Mouse (Mus musculus): Measurements from ENCODE around the gene Ugt1a10.
"Not testable (repeated sequence)": the region's sequence is repeated elsewhere in the genome, so short reads cannot be mapped to it uniquely, and the experiment has no call there.

Gene Ugt1a10

DNA sequence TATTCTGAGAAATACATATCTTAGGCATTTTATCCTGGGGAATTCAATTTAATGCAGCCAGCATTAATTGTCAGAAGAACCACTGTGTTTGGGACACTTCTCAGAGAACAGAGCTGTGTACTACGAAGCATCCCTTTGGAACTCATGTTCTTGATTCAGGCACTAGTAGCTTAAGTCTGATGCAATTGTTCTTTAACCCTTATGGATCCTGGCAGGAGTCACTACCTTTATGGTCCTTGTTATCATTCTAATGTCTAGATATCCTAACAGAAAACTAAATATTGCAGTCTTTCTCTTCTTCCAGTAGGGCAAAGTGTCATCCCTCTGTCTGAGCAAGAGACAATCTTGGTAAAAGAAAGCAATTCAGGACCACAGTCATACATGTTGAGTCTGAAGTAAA, 157.9 kb downstream of the Ugt1a10 start:
- in situ Hi-C loops (cut with MseI, MboI), result no loop called here

GRCm38 (mm10) chr1:88213766-88214461, 158.7 kb downstream of the Ugt1a10 start:
- in situ Hi-C loops (cut with MseI, MboI), result no loop called here

DNA sequence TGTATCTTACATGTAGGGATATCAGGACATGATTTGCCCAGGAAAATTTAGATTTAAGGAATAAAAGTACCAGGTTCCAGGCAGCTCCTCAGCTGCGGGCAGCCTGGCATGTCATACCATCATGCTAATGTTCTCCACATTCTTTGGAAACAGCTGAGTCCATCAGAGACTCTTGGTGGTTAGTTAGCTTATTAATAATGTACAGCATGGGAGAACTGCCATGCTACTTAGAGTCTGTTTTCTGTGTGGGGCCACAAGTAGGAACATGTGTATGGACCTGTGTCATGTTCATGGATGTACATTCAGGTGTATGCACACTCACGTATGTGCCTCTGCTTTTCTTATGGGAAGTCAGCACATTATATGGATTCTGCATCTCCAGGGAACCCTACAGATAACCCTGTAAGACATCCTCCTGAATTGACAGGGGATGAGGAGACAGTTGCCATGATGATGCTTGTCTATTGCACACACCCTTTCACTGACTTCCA, 159.3 kb downstream of the Ugt1a10 start:
- in situ Hi-C loops (cut with MseI, MboI), result no loop called here

GRCm38 (mm10) chr1:88215466-88216380, 160.5 kb downstream of the Ugt1a10 start:
- in situ Hi-C loops (cut with MseI, MboI), result no loop called here

DNA sequence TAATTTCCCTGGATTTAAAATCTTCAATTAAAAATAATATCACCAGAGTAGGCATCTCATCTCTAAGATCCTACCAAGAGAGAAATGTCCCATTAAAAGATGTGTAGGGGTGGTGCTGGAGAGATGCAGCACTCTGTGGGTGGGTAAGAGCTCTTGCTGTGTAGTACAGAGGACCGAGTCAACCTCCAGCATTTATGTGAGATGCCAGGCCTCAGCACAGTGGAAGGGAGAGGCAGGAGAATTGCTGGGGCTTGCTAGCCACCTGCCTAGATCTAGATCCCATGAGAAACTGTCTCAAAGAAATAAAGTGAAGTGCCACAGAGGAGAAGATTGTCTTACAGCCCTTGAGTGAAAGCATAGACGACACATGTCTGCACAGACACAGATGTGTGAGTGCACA, 161.4 kb downstream of the Ugt1a10 start:
- in situ Hi-C loops (cut with MseI, MboI), result no loop called here

GRCm38 (mm10) chr1:88217144-88217543, 162.0 kb downstream of the Ugt1a10 start:
- in situ Hi-C loops (cut with MseI, MboI), result no loop called here

DNA sequence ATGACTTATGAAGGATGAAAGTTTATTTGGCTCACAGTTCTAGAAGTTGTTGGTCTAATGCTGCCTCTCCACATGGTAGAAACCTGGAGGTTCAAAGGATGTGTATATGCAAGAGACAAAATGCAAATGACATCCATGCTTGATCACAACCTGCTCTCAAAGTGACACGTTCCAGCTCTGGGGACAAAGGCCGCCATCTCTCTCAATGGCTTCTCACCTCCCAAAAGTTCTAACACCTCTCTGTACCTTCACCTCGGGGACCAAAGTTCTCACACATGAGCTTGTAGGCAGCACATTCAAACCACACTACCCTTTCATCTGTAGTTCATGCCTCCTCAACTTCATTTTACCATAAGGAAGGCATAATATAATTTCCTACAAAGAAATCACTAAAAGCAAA, 162.4 kb downstream of the Ugt1a10 start:
- in situ Hi-C loops (cut with MseI, MboI), result no loop called here

- in situ Hi-C loops (cut with MseI, MboI), result no loop called here
These were observed 162.9 kb downstream of the Ugt1a10 start for GRCm38 (mm10) chr1:88218051-88218450.

DNA sequence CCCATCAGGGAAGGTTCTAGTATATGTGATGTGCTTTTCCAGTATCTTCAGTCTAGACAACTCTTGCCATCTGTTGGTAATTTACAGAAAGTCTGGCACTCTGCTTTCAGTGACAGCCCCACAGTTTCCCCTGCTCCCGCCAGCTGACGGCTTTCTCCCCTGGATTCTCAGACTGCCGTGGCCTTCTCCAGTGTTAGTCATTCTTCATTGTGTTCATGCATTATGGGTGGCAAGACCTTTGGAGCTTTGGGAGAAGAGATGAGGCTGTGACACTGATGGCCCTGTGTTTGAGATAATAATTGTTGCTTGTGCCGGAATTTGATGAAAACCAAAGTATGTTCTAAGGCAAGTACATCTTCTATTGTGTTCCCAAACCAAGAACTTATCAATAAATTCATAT, 163.4 kb downstream of the Ugt1a10 start:
- in situ Hi-C loops (cut with MseI, MboI), result no loop called here

- in situ Hi-C loops (cut with MseI, MboI), result no loop called here
These were observed 163.9 kb downstream of the Ugt1a10 start for GRCm38 (mm10) chr1:88219054-88219453.

GRCm38 (mm10) chr1:88220336-88220735, 165.1 kb downstream of the Ugt1a10 start:
- in situ Hi-C loops (cut with MseI, MboI), result no loop called here

DNA sequence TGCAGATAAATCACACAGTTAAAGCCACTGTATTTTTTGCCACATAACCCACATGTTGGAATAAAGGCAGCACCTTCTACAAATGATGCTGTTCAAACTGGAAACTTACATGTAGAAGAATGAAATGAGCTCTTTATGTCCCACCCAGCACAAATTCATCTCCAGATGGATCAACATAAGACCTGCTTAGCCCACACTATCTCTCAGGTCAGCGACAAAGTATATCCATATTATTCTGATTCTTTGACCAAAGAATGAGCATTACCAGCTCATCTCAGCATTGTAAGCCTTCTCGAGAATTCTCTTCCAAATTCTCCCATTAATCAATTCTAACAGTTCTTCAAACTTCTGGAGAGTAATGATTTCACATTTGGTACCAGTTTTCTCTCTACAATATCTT, 167.0 kb downstream of the Ugt1a10 start:
- in situ Hi-C loops (cut with MseI, MboI), result no loop called here

- in situ Hi-C loops (cut with MseI, MboI), result not testable (repeated sequence)
These were observed 167.9 kb downstream of the Ugt1a10 start for GRCm38 (mm10) chr1:88223011-88223515.

- in situ Hi-C loops (cut with MseI, MboI), result no loop called here
These were observed 168.4 kb downstream of the Ugt1a10 start for GRCm38 (mm10) chr1:88223591-88223990.

DNA sequence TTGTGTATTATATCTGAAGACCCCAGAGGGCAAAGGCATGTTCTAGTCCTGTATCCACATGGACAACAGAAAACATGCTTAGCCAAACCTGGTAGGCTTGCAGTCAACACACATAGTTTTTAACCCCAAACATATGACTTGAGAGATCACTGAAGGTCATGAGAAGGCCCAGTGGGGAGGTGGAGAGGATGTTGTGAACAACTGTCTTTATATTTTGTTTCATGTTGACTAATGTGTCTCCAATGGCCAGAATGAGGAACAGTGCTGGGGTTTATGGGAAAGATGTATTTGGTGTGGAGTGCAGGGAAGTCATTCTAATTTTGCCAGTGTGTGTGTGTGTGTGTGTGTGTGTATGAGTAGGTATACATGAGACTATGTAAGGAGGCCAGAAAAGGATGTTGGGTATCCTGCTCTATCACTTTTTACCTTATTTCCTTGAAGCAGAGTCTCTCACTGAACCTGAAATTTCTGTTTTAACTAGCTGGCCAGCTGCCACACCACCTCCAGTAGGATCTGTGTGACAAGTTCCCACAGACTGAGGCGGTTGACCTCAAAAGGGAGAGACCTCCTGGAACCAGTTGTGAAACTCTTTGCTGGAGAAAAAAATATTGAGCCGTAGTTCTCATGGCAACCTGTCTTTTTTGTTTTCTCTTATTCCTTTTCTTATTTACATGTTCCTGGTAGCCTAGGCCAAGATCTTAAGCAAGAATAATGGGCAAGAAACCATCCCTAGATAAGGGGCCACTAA, 169.0 kb downstream of the Ugt1a10 start:
- in situ Hi-C loops (cut with MseI, MboI), result no loop called here

DNA sequence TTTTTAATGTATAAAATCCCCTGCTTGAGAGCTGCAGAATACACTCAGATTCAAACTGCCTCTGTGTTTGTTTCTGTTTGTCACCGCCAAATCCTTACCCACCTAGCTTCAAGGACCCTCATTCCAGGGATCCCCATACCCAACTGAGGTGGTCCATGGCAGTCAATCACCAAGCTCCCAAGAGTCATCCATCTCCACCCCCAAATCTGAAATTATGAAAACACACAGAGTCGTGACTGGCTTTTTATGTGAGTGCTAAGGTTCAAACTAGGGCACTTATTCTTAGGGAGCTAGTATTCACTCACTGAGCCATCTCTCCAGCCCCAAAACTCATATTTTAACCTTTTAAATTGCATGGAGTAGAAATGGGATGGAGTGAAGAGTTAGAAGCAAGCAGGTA, 170.1 kb downstream of the Ugt1a10 start:
- in situ Hi-C loops (cut with MseI, MboI), result not testable (repeated sequence)

- in situ Hi-C loops (cut with MseI, MboI), result no loop called here
These were observed 170.6 kb downstream of the Ugt1a10 start for GRCm38 (mm10) chr1:88225741-88226140.

DNA sequence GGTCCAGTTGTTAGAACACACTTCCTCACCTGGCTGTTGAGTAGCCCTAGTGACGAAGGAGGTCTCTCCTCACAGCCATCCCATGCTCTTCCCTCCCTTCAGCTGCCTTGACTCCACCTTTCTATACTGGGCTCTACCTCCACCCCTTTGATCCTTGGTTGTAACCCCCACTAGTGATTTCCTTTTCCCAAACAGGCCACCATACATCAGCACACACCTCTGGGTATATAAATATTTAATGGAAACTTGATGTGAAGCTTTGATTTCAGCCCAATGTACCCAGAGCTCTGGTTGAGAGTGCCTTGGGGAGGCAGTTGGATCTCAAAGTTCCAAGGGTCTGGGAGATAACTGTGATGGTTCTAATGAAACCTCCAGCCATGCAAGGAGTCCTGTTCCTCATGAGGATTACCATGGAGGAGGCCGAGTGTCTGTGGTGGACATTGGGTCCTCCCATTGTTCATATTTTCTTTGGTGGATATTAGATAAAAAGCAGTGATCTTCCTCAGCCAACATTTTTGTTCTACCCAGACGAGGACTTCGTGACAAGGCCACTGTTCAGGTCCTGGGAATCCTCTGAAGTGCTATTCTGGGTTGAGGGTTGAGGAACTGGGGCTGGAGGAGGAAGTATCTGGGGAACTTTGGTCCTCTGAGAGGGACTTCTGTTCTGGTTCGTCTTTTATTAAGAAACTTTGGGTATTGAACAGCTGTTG, 171.6 kb downstream of the Ugt1a10 start, which contains the start of gene Mroh2a:
Mroh2a (plus strand) TSS at position 317 of the 710 bp plus-strand sequence.
- in situ Hi-C loops (cut with MseI, MboI), result no loop called here

GRCm38 (mm10) chr1:88227482-88227881, 172.3 kb downstream of the Ugt1a10 start:
- in situ Hi-C loops (cut with MseI, MboI), result no loop called here

GRCm38 (mm10) chr1:88228121-88228520, 172.9 kb downstream of the Ugt1a10 start:
- in situ Hi-C loops (cut with MseI, MboI), result no loop called here

DNA sequence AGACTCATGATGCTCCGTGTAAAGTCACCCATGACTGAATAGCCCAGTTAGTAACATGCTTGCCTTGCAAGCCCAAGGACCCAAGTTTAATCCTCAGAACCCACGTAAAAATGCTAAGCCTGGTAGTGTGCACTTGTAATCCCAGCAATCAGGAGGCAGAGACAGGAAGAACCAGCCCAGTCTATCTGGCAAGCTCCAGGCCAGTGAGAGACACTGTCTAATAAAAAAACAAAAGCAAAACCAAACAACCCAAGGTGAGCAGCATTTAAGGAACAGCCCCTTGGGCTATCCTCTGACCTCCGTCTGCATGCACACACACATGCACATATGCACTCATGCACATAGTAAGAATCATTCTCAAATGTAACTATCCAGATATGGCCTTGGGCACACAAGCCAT, 174.4 kb downstream of the Ugt1a10 start:
- in situ Hi-C loops (cut with MseI, MboI), result no loop called here

All from mouse trophoblast stem cell (cell line).